Mouse (Mus musculus): ENCODE data around the gene Zyg11b. TPM values are rescaled to one million over a fixed set of nuclear protein-coding genes. Genes with fewer than 3 reads are reported as not detected.

The Zyg11b gene
- polyA plus RNA-seq (2017; shearing (Covaris generic)), result 45.5 TPM

DNA sequence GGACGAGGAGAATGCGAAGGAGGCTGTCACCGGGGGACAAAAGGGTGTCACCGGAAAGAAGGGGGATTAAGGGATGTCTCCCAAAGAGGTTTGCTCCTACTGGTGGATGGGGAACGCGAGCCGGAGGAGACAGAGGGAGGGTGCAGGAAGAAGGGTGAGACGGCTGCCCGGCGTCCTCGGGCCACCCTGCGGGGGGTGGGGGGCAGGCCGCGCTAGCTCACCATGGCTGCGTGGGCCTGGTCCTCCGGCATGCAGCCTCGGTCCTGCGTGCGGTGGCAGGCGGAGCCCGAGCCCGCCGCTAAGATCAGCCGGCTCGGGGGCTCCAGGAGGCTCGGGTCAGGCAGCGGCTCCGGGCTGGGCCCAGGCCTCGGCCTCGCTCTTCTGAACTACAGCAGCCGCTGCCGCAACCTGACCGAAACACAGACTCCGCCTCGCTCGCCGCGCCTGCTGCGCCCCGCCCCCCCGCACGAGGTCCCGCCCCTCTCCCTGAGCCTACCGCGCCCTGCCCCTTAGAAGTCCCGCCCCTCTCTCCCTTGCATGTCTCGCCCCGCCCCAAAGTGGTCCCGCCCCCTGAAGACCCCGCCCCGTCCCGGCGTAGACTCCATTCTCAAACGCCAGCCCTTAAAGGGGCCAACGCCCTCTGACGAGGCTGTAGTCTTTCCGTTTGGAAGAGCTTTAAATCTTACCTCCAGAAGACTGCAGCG, at the start of gene Zyg11b:
TSS of gene Zyg11b (minus strand) at position 427 of the 704 bp plus-strand sequence.

DNA sequence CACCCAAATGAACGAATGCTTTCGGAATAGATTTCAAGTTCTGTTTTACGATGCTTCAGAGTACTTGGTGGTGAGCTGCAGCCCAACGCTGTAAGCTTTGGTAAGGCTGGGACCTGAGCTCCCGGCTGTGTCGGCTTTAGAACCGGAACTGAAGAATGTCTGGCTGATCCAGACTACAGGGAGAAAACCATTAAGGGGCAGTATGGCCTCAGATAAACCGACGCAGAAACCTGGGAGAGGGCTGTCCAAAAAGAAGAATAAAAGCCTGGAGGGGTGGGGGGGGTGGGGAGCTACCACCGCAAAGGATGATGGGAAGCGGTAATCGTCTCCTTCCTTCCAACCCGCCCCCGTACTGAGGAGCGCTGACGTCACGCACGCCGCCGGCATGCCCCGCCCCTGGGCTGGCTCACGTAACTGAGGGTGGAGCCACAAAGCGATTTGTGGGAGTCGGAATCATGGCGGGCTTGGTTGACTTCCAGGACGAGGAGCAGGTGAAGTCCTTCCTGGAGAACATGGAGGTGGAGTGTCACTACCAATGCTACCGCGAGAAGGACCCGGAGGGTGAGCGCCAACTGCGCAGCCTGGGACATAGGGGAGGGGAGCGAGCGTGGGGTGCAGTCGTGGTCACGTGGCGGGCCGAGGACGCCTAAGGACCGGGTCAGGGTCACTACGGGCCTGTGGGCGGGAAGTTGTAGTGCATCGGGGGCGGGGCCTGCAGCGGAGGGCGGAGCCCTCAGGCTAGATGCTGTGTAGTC, 27.0 kb upstream of the Zyg11b start, which contains the start of gene Coa7:
TSS of gene Coa7 (plus strand) at position 411 of the 755 bp plus-strand sequence.

DNA sequence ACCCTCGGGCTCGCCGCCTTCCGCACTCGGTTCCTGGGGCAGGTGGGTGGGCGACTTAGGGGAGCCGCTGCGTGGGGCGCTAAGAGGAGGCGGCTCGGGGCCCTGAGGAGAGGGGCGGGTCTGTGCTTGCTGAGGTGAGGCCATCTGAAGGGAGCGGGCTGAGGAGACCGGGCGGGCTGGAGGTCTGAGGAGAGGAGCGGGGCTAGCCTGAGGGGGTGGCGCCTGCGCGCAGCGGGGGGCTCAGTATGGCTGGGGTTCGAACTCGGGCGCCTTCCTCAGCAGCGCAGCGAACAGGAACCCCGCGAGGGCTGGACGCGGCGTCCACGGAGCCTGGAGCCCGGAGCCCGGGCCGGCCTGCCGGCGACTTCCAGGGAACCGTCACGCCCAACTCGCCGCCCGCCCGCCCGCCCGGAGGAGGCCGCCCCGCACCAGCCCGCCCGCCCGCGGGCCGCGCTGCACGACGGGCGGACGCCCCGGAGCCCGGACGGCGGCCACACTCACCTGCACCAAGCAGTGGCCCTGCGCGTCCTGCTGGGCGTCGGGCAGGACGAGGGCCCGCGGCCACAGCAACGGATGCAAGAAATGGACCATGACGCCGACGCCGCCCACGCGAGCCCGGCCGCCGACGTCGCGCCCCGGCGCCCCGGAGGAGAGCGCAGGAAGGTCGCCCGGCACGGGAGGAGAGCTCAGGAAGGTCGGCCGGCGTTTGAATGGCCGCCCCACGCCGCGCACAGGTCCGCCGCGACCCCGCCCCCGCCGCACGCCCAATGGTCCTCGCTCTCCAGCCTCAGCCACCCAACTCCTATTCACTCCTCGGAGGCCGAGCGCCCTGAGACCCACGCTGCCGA, 83.3 kb downstream of the Zyg11b start, which contains the start of gene Zyg11a:
TSS of gene Zyg11a (minus strand) at position 717 of the 848 bp plus-strand sequence.

Other genes with a start within 250 kb of the Zyg11b start
- gene Podn, start 204.7 kb downstream of the Zyg11b start, polyA plus RNA-seq (2017; shearing (Covaris generic)), result not detected
- 307 TPM for gene Scp2, start 156.1 kb downstream of the Zyg11b start, polyA plus RNA-seq (2017; shearing (Covaris generic))
- gene Echdc2, start 135.7 kb downstream of the Zyg11b start, polyA plus RNA-seq (2017; shearing (Covaris generic)), result 0.57 TPM
- gene Zyg11a, start 83.0 kb downstream of the Zyg11b start, polyA plus RNA-seq (2017; shearing (Covaris generic)), result not detected
- gene Coa7, start 27.0 kb upstream of the Zyg11b start, polyA plus RNA-seq (2017; shearing (Covaris generic)), result 52.1 TPM
- not detected for gene Shisal2a, start 82.3 kb upstream of the Zyg11b start, polyA plus RNA-seq (2017; shearing (Covaris generic))
- gene Gpx7, start 105.9 kb upstream of the Zyg11b start, polyA plus RNA-seq (2017; shearing (Covaris generic)), result 0.73 TPM
- gene Tut4, start 158.3 kb upstream of the Zyg11b start, polyA plus RNA-seq (2017; shearing (Covaris generic)), result 239 TPM